Mouse (Mus musculus) erythroid progenitor cell, adult 5-6 weeks (primary cell): ENCODE data around the gene Mettl9. TPM values are rescaled to one million over a fixed set of nuclear protein-coding genes. Genes with fewer than 3 reads are reported as not detected.

Experiments used
- ATAC-seq: replicated peaks from 2 replicates; pipeline ENCODE4 v1.8.0; 2016; ENCODE audit warnings: moderate number of reproducible peaks, mild to moderate bottlenecking, moderate TSS enrichment, inconsistent platforms; ENCODE audit not compliant: poor library complexity, low FRiP score, severe bottlenecking
- total RNA-seq, 2 experiments: library from RNA; stranded (forward) in 1 of 2; stranded (reverse) in 1 of 2; fragments of 150-400 nt in 1 of 2; fragments of 186-747, 209-891 nt in 1 of 2; gene quantifications; 2 replicates each; pipeline versions ENCODE4 v1.2.3 to v1.2.4; 2015 to 2017; ENCODE audit warnings: low replicate concordance in 2 of 2

Mettl9 gene
- total RNA-seq, 2 experiments from 2014 or later, result 67.9 to 103 TPM

- ATAC-seq, result no peak
These were observed 8.8 kb downstream of the Mettl9 start for GRCm38 (mm10) chr7:121043004-121043403.

GRCm38 (mm10) chr7:121043510-121043909, 9.3 kb downstream of the Mettl9 start:
- ATAC-seq, result no peak

GRCm38 (mm10) chr7:121044251-121044650, 10.0 kb downstream of the Mettl9 start:
- no peak for ATAC-seq

GRCm38 (mm10) chr7:121045671-121046453, 11.6 kb downstream of the Mettl9 start:
- no peak for ATAC-seq

GRCm38 (mm10) chr7:121047624-121048023, 13.4 kb downstream of the Mettl9 start:
- ATAC-seq, result no peak

- no peak for ATAC-seq
These were observed 18.8 kb downstream of the Mettl9 start for GRCm38 (mm10) chr7:121053071-121053470.

- ATAC-seq, result no peak
These were observed 25.4 kb downstream of the Mettl9 start for GRCm38 (mm10) chr7:121059477-121060218.

- no peak for ATAC-seq
These were observed 30.1 kb downstream of the Mettl9 start for GRCm38 (mm10) chr7:121064309-121064708.

- no peak for ATAC-seq
These were observed 37.0 kb downstream of the Mettl9 start for GRCm38 (mm10) chr7:121071276-121071675.

- no peak for ATAC-seq
These were observed 38.3 kb downstream of the Mettl9 start for GRCm38 (mm10) chr7:121072506-121072905.

GRCm38 (mm10) chr7:121074281-121074680, 40.0 kb downstream of the Mettl9 start, which contains the start of gene Igsf6:
Gene Igsf6, minus strand, starts transcription at chr7:121074572.
- no peak for ATAC-seq

GRCm38 (mm10) chr7:121074801-121075400, 40.7 kb downstream of the Mettl9 start:
- no peak for ATAC-seq

- ATAC-seq, result no peak
These were observed 41.2 kb downstream of the Mettl9 start for GRCm38 (mm10) chr7:121075416-121075815.

- ATAC-seq, result no peak
These were observed 43.1 kb downstream of the Mettl9 start for GRCm38 (mm10) chr7:121077311-121077710.

GRCm38 (mm10) chr7:121077829-121078228, 43.6 kb downstream of the Mettl9 start:
- peak; percentile 65; the same call in 1 of the 2 replicates for ATAC-seq

GRCm38 (mm10) chr7:121081350-121081749, 47.1 kb downstream of the Mettl9 start, which contains the start of gene Otoa:
Gene Otoa, plus strand, starts transcription at chr7:121081650.
- ATAC-seq, result no peak

- ATAC-seq, result no peak
These were observed 47.6 kb downstream of the Mettl9 start for GRCm38 (mm10) chr7:121081816-121082215.

GRCm38 (mm10) chr7:121082949-121083513, 48.8 kb downstream of the Mettl9 start:
- ATAC-seq, result no peak

- no peak for ATAC-seq
These were observed 50.7 kb downstream of the Mettl9 start for GRCm38 (mm10) chr7:121084840-121085453.

- no peak for ATAC-seq
These were observed 51.3 kb downstream of the Mettl9 start for GRCm38 (mm10) chr7:121085500-121085899.
